Mouse (Mus musculus) hindbrain, postnatal 0 days (tissue): ENCODE results near the gene Rapgef5. TPM values are rescaled to one million over a fixed set of nuclear protein-coding genes. Genes with fewer than 3 reads are reported as not detected.

Experiments used
- ATAC-seq: fragments of 200-750 bp; cut with Nextera tagmentation; 2 replicates; pipeline ENCODE4 v1.8.0; 2017; ENCODE audit warnings: mild to moderate bottlenecking, moderate TSS enrichment, moderate library complexity
- DNase-seq: peaks from one replicate; pipeline ENCODE4 v3.0.0-alpha.2; 2015; ENCODE audit warnings: low spot score
- H3K27ac ChIP-seq: fragments of 300-500 bp; sonication (generic); 2 replicates; pipeline ENCODE4 v1.5.1; 2014; ENCODE audit warnings: mild to moderate bottlenecking
- H3K27me3 ChIP-seq: fragments of 300-500 bp; sonication (generic); 2 replicates; pipeline ENCODE4 v1.6.1; 2014; ENCODE audit warnings: low read length, mixed read lengths; ENCODE audit not compliant: insufficient read depth
- H3K36me3 ChIP-seq: fragments of 300-500 bp; sonication (generic); 2 replicates; pipeline ENCODE4 v1.6.1; 2014; ENCODE audit warnings: low read length, mixed read lengths; ENCODE audit not compliant: insufficient read depth
- H3K4me1 ChIP-seq: fragments of 300-500 bp; sonication (generic); 2 replicates; pipeline ENCODE4 v1.6.1; 2014; ENCODE audit warnings: antibody characterized with exemption, low read length, mixed read lengths; ENCODE audit not compliant: insufficient read depth
- H3K4me2 ChIP-seq: fragments of 300-500 bp; sonication (generic); 2 replicates; pipeline ENCODE4 v1.6.1; 2014; ENCODE audit warnings: low read depth, mild to moderate bottlenecking, low read length, moderate library complexity, mixed read lengths
- H3K4me3 ChIP-seq: fragments of 300-500 bp; sonication (generic); 2 replicates; pipeline ENCODE4 v1.5.1; 2014; ENCODE audit warnings: low read length
- H3K9ac ChIP-seq: fragments of 300-500 bp; sonication (generic); replicated peaks from 2 replicates; pipeline ENCODE4 v1.6.1; 2014; ENCODE audit warnings: mild to moderate bottlenecking, low read length, moderate library complexity, mixed read lengths
- H3K9me3 ChIP-seq: fragments of 300-500 bp; sonication (generic); 2 replicates; pipeline ENCODE4 v1.6.1; 2016; ENCODE audit warnings: low read length, mixed read lengths
- CTCF ChIP-seq: IDR thresholded peaks from 2 replicates; pipeline ENCODE4 v1.5.1; 2016; ENCODE audit warnings: antibody characterized with exemption, control low read depth, low read depth
- WGBS: fragments of 180-500 bp; shearing (Covaris S2); extraction: QIAGEN DNeasy Blood & Tissue Kit; methylation state at CpG from one replicate; pipeline ENCODE4 v1.1.7; 2014; 5-methylcytosine and 5-hydroxymethylcytosine counted together
- polyA plus RNA-seq: library from polyadenylated mRNA; unstranded; fragments of >200 nt; fragmentation: Nextera tagmentation; extraction: Ambion mirVana; gene quantifications from 2 replicates; pipeline ENCODE4 v1.2.1, GENCODE M21; 2015
- total RNA-seq: library from RNA; depleted of rRNA; stranded (reverse); fragments of >200 nt; gene quantifications from 2 replicates; pipeline ENCODE4 v1.2.3, GENCODE M21; 2014

Rapgef5 gene
- total and polyA plus RNA-seq, 2 experiments from 2014 or later, result 25.5 to 38.4 TPM

GRCm38 (mm10) chr12:117805576-117805975 lies 289.3 kb downstream of the Rapgef5 start:
- Histone ChIP-seq H3K4me2 (peak overlapping the region; percentile 56), H3K27ac (no peak overlapping the region), H3K4me3 (peak overlapping the region; percentile 16; the same call in 1 of the 2 replicates), H3K9me3 (no peaks in the 10 kb centered on the region), H3K4me1 (peaks cover 10% of the 10 kb centered on the region), H3K9ac (no peak overlapping the region), H3K36me3 (no peaks in the 10 kb centered on the region), H3K27me3 (0 out of 2 replicates have a peak, but pooled peaks cover 3% of the 10 kb centered on the region)
- ATAC-seq (no peak), DNase-seq (no peak)
- no peak for TF ChIP-seq CTCF
- WGBS, result 68% methylated on average over 4 of the region's 4 CpGs

- ATAC-seq, result peak; percentile 38; the same call in 1 of the 2 replicates
- peak; percentile 54 for DNase-seq
- H3K9ac ChIP-seq, result 0 out of 2 replicates have a peak overlapping the region, but pooled peaks have one; percentile 24
Measured at GRCm38 (mm10) chr12:117806007-117806451, 289.8 kb downstream of the Rapgef5 start.

GRCm38 (mm10) chr12:117806470-117806869 lies 290.2 kb downstream of the Rapgef5 start:
- H3K36me3 ChIP-seq, result no peaks in the 10 kb centered on the region
- TF ChIP-seq CTCF, result no peak
- DNase-seq (no peak), ATAC-seq (no peak)
- peak overlapping the region; percentile 56 for H3K4me2 ChIP-seq
- WGBS, result 33% methylated on average over 4 of the region's 4 CpGs
- 0 out of 2 replicates have a peak overlapping the region, but pooled peaks have one; percentile 7 for H3K27ac ChIP-seq
- no peaks in the 10 kb centered on the region for H3K9me3 ChIP-seq
- 0 out of 2 replicates have a peak, but pooled peaks cover 3% of the 10 kb centered on the region for H3K27me3 ChIP-seq
- peaks cover 10% of the 10 kb centered on the region for H3K4me1 ChIP-seq
- H3K9ac ChIP-seq, result 0 out of 2 replicates have a peak overlapping the region, but pooled peaks have one; percentile 24
- H3K4me3 ChIP-seq, result 0 out of 2 replicates have a peak overlapping the region, but pooled peaks have one; percentile 16

More at GRCm38 (mm10) chr12:117806007-117806451, 289.8 kb downstream of the Rapgef5 start:
- Histone ChIP-seq H3K27ac (0 out of 2 replicates have a peak overlapping the region, but pooled peaks have one; percentile 7), H3K4me3 (peak overlapping the region; percentile 16), H3K36me3 (no peaks in the 10 kb centered on the region), H3K4me2 (peak overlapping the region; percentile 56), H3K27me3 (0 out of 2 replicates have a peak, but pooled peaks cover 3% of the 10 kb centered on the region), H3K4me1 (peaks cover 10% of the 10 kb centered on the region), H3K9me3 (no peaks in the 10 kb centered on the region)
- no peak for TF ChIP-seq CTCF
- 15% methylated on average over 12 of the region's 12 CpGs for WGBS

GRCm38 (mm10) chr12:117807637-117808036 lies 291.4 kb downstream of the Rapgef5 start:
- Histone ChIP-seq H3K27me3 (0 out of 2 replicates have a peak, but pooled peaks cover 3% of the 10 kb centered on the region), H3K27ac (no peak overlapping the region), H3K4me2 (peak overlapping the region; percentile 48; the same call in 1 of the 2 replicates), H3K9ac (no peak overlapping the region), H3K9me3 (no peaks in the 10 kb centered on the region), H3K36me3 (no peaks in the 10 kb centered on the region), H3K4me1 (peaks cover 10% of the 10 kb centered on the region), H3K4me3 (no peak overlapping the region)
- DNase-seq (peak; percentile 34), ATAC-seq (peak; percentile 48; the same call in 1 of the 2 replicates)
- 25% methylated on average over 11 of the region's 12 CpGs for WGBS
- no peak for TF ChIP-seq CTCF

- Histone ChIP-seq H3K4me1 (peaks cover 10% of the 10 kb centered on the region), H3K9ac (no peak overlapping the region), H3K4me2 (peak overlapping the region; percentile 48), H3K9me3 (no peaks in the 10 kb centered on the region), H3K27me3 (0 out of 2 replicates have a peak, but pooled peaks cover 3% of the 10 kb centered on the region), H3K4me3 (0 out of 2 replicates have a peak overlapping the region, but pooled peaks have one; percentile 11), H3K36me3 (no peaks in the 10 kb centered on the region), H3K27ac (no peak overlapping the region)
- ATAC-seq (no peak), DNase-seq (no peak)
- 21% methylated on average over 17 of the region's 17 CpGs for WGBS
- no peak for TF ChIP-seq CTCF
Measured at GRCm38 (mm10) chr12:117808355-117809326, 292.4 kb downstream of the Rapgef5 start.
